Mouse (Mus musculus): ENCODE measurements around the gene Fam208b.

DNA sequence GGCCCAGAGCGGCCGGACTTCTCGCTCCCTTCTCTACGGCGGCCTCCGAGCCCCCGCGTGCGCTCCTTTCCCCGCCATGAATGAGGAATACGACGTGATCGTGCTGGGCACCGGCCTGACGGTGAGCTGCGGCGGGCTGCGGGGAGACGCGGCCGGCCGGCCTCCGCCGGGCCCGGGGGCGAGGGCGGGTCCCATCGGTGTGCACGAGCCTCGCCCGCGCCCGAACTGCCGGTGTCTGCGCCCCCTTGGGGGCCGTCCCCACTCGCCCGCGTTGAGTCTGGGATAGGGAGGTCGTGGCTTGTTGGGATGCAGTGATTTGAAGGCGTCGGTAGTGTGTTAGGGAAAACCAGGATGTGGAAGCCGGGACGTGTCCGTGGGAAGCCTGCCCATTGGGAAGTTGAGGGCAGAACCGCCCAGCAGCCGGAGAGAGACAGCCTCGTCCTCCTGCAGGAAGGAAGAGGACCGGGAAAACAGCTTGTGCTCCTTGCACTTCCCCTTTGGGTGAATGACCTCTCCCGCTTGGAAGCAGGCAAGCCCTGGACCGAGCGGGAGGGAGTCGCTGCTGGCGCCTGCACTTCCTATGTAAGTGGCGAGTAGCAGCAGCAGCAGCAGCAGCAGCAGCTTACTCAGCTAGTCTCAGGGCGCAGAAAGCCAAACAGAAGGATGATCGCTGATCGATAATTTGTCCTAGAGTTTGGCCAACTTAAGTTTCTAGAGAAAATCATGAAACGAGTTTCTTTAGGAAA lies 72.5 kb downstream of the Fam208b start:
- TF ChIP-seq CTCF (IDR thresholded peaks at IDR 0.05; ENCODE audit: extremely low read depth, insufficient read depth, low read length) (no peak), POLR2A (IDR thresholded peaks at IDR 0.05; ENCODE audit: extremely low read depth, insufficient read depth, low read length) (no peak)

Measured in cortical plate, adult 2 months (tissue).